Mouse (Mus musculus) adrenal gland, postnatal 10 days (tissue): Measurements from ENCODE around the gene Natd1. TPM values are rescaled to one million over a fixed set of nuclear protein-coding genes. Genes with fewer than 3 reads are reported as not detected.
"Not testable (repeated sequence)": the region's sequence is repeated elsewhere in the genome, so short reads cannot be mapped to it uniquely, and the experiment has no call there.

Experiments used
- DNase-seq: peaks from one replicate; pipeline ENCODE4 v3.0.0; 2021; ENCODE audit warnings: mixed read lengths
- total RNA-seq, 2 experiments: library from RNA; stranded (reverse); gene quantifications; 2 replicates each; pipeline ENCODE4 v1.2.3; 2021

Gene Natd1
- total RNA-seq, 2 experiments from 2014 or later: 21.4 to 28.0 TPM

GRCm38 (mm10) chr11:60889861-60890260 lies 24.7 kb downstream of the Natd1 start:
- DNase-seq: no peak

DNA sequence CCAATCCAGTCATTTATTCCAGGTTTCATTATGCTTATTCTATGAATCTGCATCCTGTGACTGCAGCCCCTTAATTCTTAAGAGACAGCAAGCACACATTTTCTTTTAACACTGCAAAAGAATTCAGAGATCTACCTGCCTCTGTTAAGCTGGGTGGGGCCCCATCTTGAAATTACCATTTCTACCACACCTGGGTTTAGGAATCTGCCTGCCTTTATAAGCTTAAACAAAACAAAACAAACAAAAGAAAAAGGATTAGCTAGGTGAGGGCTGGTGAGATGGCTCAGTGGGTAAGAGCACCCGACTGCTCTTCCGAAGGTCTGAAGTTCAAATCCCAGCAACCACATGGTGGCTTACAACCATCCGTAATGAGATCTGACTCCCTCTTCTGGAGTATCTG lies 27.6 kb downstream of the Natd1 start:
- not testable (repeated sequence) for DNase-seq

GRCm38 (mm10) chr11:60882386-60882785 lies 32.2 kb downstream of the Natd1 start:
- no peak for DNase-seq

DNA sequence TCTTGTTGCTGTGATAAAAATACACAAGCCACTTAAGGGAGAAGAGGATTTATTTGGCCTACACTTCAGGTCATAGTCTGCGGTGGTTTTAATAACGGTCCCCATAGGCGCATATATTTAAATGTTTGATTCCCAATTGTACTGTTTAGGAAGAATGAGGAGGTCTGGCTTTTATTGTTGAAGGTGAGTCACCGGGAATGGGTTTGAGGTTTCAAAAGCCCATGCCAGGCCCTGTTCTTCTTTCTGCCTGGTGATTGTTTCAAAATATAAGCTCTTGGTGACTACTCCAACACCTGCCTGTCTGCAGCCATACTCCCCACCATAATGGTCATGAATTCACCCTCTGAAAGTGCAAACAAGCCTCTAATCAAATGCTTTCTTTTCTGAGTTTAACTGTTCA lies 34.0 kb downstream of the Natd1 start:
- no peak for DNase-seq

DNA sequence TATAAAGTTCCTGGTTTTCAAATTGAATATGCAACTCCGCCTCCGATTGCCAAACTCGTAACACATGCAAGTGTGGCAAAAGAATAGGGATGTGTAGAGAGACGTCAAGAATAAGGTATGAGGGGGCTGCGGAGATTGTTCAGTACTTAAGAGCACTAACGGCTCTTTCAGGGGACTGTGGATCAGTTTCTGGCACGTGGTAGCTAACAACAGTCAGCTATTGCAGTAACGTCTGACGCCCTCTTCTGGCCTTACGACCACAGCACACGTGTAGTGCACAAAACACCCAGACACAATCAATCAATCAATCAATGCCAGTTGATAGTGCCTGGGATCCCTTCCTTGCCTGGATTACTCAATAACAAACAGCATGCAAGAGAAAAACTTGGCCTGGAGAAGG lies 35.1 kb downstream of the Natd1 start:
- peak; percentile 56 for DNase-seq

- DNase-seq: peak; percentile 95
Observed at GRCm38 (mm10) chr11:60878675-60879294, 35.8 kb downstream of the Natd1 start, which contains the start of gene Tmem11. Tmem11 (minus strand) TSS chr11:60879272.

DNA sequence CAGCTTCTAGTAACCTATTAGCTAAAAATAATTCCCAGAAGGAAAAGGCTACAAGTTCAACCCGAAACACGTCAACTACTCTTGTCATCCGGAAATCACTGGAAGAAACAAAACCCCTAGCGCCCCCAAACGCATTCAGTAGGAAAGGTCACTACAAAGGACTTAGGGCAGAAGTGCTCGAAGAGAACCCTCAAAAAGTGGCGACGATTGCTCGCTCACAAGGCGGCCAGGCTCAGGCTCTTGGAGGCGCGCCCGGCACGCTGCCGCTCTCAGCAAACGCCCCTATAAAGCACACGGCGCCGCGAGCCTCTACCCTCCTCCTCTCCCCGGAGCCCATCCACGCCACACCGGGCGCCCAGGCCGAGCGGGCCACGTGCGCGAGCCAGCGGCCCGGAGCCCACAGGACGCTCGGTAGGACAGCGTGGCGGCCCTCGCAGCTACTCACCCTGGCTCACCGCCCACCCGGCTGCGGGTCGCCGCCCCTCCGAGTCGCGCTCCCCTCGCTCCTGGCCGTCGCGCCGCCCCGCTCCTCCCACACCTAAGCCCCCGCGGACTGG lies 36.4 kb downstream of the Natd1 start:
- DNase-seq: no peak

DNA sequence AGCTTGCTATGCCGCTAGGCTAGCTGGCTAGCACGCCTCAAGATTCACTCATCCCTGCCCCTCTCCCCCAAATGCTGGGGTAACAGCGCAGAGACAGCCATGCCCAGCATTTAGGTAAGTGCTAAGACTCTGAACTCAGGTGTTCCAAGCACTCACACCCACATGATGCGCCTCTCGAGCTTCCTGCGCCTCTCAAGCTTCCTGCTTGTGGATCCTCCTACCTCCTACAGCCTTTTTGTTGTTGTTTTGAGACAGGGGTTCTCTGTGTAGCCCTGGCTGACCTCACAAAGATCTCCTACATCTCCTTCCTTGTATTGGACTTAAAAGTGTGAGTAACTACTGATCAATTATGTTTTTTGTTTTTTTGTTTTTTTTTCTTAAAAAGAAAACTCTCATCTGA lies 41.4 kb downstream of the Natd1 start:
- DNase-seq: no peak

DNA sequence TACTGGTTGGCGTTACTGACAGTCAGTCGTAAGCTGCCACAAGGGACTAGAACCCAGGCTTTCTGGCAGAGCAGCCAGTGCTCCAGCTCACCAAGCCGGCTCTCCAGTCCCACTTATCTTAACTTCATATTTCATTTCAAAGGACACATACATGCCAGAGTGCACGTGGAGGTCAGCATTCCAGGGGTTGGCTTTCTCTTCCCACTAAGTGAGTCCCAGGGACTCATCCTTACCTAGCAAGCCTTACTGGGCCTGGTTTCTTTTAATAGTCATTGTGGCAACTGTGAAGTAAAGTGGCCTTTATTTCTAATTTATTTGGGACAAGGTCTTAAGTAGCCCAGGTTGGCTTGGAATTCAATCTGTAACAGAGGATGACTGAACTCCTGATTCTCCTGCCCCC lies 43.1 kb downstream of the Natd1 start:
- no peak for DNase-seq

- peak; percentile 31 for DNase-seq
Observed at GRCm38 (mm10) chr11:60869471-60869870, 45.1 kb downstream of the Natd1 start.

DNA sequence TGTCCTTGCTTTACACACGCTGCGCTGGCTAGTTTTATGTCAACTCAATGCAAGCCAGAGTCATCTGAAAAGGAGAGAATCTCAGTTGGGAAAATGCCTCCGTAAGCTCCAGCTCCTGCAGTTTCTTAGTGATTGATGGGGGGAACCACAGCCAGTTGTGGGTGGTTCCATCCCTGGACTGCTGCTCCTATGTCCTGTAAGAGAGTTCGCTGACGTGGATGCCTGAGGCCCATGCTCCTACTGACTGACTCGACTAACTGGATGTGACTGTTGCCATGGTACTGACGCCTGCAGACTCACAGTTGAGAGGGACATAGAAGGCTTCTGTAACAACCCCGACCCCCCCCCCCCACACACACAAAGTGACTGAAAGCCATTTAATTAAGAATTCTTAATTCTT lies 46.6 kb downstream of the Natd1 start:
- no peak for DNase-seq

DNA sequence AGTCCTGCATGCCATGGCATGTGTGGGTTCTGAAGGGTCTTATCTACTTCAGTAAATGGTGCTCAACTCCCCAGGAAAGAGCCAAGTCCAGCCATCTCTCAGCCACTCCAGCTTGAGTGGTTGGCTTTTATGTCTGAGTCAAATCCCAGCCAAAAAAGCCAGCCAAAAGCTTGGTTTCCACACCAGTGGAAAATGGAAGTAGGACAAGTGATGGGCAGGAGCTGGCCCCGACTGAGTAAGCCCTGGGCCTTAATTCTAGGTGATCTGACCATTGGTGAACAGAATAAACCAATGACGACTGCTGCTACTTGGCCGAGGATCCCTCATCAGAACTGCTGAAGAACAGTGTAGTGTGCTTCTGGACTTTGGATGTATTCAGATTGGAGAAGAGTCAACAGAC lies 47.1 kb downstream of the Natd1 start:
- peak; percentile 35 for DNase-seq

- DNase-seq: no peak
Observed at GRCm38 (mm10) chr11:60866021-60866420, 48.5 kb downstream of the Natd1 start.

- peak; percentile 61 for DNase-seq
Observed at GRCm38 (mm10) chr11:60864916-60865315, 49.6 kb downstream of the Natd1 start.

DNA sequence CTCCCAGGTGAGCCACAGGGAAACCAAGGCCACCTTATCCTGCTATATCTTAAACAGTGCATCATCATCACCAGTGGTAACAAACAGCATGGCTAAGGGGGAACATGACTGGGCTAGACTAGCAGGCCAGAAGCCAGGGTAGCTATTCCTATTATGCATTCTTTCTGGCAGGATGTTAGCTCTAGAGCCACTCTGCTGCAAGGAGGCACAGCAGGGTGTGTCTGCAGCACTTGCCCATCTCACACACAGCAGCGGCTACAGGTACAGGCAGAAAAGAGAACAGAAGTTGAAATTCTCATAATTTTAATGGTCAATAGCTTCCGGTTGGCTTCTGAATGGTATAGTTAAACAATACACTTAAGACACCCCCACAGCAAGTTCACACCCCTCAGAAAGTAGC lies 50.4 kb downstream of the Natd1 start:
- no peak for DNase-seq

- DNase-seq: no peak
Observed at GRCm38 (mm10) chr11:60863196-60863595, 51.4 kb downstream of the Natd1 start.

GRCm38 (mm10) chr11:60861993-60862392 lies 52.6 kb downstream of the Natd1 start:
- DNase-seq: peak; percentile 62

- no peak for DNase-seq
Observed at GRCm38 (mm10) chr11:60856587-60856986, 58.0 kb downstream of the Natd1 start.

Other genes with a start within 250 kb of the Natd1 start
- gene Llgl1, start 215.0 kb downstream of the Natd1 start, total RNA-seq: 10 to 100 TPM; 23.0 to 30.4 TPM
- gene Flii, start 187.5 kb downstream of the Natd1 start, total RNA-seq: 100 to 1,000 TPM; 105 to 118 TPM
- gene Mief2, start 186.4 kb downstream of the Natd1 start, total RNA-seq: 10 to 100 TPM; 31.8 to 43.9 TPM
- gene Top3a, start 137.4 kb downstream of the Natd1 start, total RNA-seq: 10 to 100 TPM in 1 of 2 experiments, 1 to 10 TPM in 1; 7.7 to 10.2 TPM
- 10 to 100 TPM; 19.7 to 20.7 TPM for gene Smcr8, start 137.2 kb downstream of the Natd1 start, total RNA-seq
- 100 to 1,000 TPM in 1 of 2 experiments, 10 to 100 TPM in 1; 89.0 to 103 TPM for gene Shmt1, start 103.0 kb downstream of the Natd1 start, total RNA-seq
- gene Dhrs7b, start 84.1 kb downstream of the Natd1 start, total RNA-seq: 10 to 100 TPM; 44.4 to 46.7 TPM
- 10 to 100 TPM; 51.9 to 54.1 TPM for gene Tmem11, start 35.5 kb downstream of the Natd1 start, total RNA-seq
- gene Map2k3, start 17.3 kb upstream of the Natd1 start, total RNA-seq: 10 to 100 TPM; 64.6 to 81.5 TPM
- gene Kcnj12, start 107.8 kb upstream of the Natd1 start, total RNA-seq: 1 to 10 TPM; 2.3 to 2.9 TPM
- gene Tnfrsf13b, start 212.0 kb upstream of the Natd1 start, total RNA-seq: 1 to 10 TPM; 1.8 to 2.5 TPM